Mouse (Mus musculus): ENCODE measurements at regions not wholly inside any gene's neighbourhood (a gene's known extent, or its start where the extent isn't known, plus 50 kb on each side); places are given as distances from the start of the nearest gene placed in this dataset.

DNA sequence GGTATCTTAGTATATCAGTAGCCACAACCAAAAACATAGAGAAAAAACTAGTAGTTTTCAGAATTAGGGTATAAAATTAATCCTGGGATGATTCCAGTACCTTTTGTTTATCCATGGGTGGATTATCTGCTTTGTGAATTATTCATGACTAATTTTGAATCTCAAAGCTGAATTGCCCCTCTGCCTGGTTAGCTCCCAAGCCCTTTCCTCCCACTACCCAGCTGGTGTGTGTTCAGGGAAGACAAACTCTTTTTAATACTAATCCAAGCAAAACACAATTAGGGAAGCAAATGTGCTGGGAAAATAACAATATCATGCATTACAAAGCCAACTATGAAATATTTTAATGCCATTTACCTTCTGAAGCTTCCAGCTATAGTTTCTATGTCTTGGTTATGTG, 347.4 kb downstream of the Gm43517 start:
- no peak for DNase-seq (ENCODE audit: low read depth, low spot score)

DNA sequence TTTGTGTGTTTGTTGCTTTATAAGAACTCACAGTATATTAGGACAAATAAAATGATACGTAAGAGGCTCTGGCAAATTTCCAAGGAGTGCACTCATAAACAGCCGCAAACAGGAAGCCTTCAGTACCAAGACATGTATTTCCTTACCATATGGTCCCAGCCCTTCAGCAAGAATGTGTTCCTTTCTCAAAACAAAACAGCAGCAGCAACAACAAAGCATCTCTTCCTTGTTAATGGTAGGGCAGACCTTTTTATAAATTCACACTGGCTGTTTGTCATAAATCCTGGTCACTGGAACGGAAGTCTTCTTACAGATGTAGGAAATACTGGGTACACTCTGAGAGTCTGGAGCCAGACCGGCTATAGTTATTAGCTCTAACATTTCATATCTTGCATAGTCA, 352.1 kb downstream of the Gm43517 start:
- no peak for DNase-seq (ENCODE audit: low read depth, low spot score)

DNA sequence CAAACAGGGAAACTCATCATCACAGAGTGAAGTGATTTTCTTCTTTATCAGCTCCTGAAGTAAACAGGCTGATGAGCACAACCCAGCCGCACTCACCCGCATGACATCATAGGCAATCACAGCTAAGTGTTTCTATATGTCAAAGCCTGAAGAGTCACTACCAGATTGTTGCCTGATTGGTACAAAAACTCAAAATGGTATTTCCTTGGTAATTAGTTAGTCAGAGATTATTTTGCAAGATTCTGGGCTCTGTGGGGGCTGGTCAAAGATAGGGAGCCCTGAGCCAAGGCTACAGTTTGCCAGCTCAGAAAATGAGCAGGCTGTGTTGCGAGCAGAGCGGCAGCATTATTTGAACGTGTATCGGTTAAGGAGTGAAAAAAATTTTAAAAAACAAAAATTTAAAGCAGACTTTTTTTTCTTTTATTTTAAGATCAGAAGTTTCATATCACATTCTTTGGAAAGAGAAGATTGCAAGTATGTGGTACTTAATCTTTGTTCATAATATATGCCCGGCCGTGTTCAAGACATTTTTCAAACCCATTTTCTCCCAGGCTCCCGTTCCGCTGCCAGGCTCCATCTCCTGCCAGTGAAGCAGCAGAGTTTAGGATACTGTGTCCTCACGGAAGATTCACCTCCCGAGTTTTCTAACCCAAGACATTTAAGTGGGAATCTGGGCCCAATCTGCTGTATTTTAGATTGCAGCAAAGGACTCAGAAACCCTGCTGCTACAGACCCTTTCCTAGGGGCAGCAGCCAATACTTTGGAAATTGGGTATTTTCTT, 355.2 kb downstream of the Gm43517 start:
- no peak for DNase-seq (ENCODE audit: low read depth, low spot score)

DNA sequence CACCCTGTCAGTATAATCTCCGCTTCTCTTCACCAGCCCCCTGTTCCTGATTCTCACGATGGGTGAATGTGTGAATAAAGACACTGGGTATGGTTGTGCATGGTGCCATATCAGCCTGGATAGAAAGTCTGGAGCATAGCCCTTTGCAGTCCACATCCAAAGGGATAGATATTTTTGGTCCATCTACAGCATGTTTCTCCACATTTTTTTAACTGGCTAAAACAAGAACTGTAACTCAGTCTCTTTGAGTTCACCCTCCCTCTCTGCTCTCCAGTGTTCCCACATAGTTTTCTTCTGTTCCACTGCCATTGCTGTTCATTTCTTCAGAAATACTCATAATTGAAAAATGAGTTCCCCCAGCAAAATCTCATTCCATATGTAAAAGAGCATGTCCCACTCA, 358.4 kb downstream of the Gm43517 start:
- no peak for DNase-seq (ENCODE audit: low read depth, low spot score)

GRCm38 (mm10) chr12:49747081-49747480, 362.1 kb downstream of the Gm43517 start:
- DNase-seq (ENCODE audit: low read depth, low spot score), result no peak

DNA sequence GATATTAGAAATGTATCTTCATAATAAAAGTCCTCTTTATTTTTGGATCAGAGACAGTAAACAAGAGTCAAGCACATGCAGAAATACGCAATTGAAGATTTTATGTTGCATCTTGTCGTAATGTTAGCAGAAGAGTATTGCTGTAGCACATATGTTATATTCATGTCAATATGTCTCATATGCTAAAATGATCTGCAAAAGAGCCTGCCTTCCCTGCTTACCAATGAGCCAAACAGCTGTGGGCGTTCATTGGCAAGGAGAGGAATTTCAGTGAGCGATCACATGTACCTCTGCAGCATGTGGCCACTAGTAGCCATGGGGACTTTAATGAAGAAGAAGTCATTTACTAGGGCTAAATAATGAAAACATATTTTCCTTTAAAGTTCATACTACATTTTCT, 373.4 kb downstream of the Gm43517 start:
- no peak for DNase-seq (ENCODE audit: low read depth, low spot score)

- DNase-seq (ENCODE audit: low read depth, low spot score), result no peak
These were observed 379.6 kb downstream of the Gm43517 start for GRCm38 (mm10) chr12:49764541-49764940.

DNA sequence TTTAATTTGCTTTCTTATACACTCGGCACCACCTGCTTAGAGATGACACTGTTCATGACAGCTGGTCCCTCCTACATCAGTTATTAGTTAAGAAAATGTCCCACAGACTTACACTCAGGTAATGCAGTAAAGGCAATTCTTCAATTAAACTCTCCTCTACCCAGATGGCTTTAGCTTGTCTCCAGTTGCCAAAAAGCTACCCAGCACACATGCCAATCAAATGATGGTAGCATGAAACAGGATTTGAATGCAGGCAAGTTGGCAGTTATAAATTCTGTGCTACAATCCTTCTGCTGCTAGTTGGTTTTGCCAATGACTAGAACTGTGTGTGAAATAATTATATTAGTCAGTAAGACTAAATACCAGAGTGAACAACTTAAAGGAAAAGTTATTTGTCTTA, 423.4 kb downstream of the Gm43517 start:
- no peak for DNase-seq (ENCODE audit: low read depth, low spot score)

- DNase-seq (ENCODE audit: low read depth, low spot score), result no peak
These were observed 429.7 kb downstream of the Gm43517 start for GRCm38 (mm10) chr12:49814653-49815052.

GRCm38 (mm10) chr12:49827769-49828168, 442.8 kb downstream of the Gm43517 start:
- no peak for DNase-seq (ENCODE audit: low read depth, low spot score)

DNA sequence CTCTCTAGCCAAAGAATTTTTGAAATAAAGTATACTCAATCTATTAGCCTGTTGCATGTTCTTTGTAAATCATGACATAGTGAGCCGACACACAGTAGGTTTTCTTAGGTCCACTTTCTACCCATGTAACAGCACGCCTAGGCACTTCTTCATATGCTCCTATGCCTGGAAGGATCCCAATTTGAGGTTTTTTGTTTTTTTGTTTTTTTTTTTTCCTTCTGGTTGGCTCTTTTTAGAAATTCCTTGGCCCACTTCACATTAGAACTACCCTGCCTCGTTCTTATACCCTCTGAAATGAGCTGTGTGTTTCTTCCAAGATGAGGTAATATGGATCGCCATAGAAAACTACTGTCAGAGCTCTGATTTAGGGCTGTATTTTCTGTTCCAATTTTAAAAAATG, 443.6 kb downstream of the Gm43517 start:
- DNase-seq (ENCODE audit: low read depth, low spot score), result no peak

DNA sequence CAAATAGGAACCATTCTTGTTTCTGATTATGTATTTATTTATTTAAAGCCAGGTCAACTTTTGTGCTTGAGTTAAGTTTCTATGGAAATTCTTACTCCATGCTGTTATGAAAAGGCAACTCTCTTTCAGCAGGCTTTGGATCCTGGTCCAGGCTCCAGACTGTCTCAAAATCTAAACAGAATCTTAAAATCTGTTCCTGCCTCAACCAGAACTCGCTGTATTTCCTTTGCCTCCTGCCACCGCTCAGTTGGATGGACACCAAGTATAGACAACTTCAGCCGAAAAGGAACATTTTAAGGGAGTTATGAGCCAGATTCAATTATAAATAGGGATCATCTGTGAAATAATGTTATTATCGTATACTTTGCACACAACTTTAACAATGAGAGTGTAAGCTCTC, 445.7 kb downstream of the Gm43517 start:
- DNase-seq (ENCODE audit: low read depth, low spot score), result no peak

- DNase-seq (ENCODE audit: low read depth, low spot score), result no peak
These were observed 447.3 kb downstream of the Gm43517 start for GRCm38 (mm10) chr12:49832118-49832847.

GRCm38 (mm10) chr12:49836282-49837070, 451.5 kb downstream of the Gm43517 start:
- no peak for DNase-seq (ENCODE audit: low read depth, low spot score)

DNA sequence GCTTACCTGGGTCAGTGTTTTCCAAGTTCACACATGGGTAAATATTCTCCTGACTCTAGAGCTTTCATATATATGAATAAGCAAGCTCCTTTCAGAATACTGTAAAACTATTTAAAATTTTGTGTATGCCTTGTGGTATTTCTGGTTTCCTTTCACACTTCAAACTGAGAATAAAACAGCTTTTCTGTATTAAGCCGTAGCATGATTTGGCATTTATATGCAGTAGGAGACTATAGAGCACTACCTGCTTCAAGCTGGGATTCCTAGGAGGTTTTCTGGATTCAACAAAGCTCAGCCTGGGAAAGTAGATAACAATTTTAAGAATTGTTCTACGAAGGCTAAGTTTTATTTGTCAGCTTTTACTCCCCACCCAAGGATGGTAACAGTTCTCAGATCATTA, 500.5 kb downstream of the Gm43517 start:
- no peak for DNase-seq (ENCODE audit: low read depth, low spot score)

DNA sequence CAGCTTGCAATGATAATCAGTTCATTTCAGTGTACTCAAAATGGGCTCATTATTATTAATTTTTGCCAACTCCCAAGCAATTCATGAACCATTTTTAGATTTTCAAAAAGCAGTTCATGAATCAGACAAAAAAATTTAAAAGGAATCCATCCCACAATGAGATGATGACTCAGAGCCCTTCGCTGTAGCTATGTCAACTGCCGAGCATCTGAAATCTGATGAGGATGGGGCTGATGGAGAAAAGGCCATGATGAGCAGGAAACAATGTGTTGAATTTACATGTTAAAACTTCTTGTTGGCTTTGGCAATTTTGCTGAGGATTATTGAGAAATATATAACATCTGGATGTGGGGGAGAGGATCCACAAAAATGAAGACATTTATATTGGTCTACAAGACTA, 502.3 kb downstream of the Gm43517 start:
- DNase-seq (ENCODE audit: low read depth, low spot score), result no peak

DNA sequence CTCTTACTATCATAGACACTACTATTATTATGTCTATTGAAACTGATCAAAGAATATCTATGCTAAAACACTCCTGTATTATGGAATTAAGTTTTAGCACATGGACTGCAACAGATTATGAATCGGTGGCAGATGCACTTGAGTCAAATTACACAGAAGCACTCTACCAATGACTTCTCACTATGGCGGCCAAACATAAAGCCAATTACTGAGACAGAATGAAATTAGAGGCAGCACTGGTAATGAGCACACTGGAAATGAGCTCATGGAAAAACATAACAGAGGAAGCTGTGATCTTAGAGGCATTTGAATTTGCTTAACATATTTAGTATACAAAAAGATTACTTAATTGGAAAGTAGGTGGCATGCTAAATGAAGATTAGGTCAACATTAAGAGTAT, 512.8 kb downstream of the Gm43517 start:
- DNase-seq (ENCODE audit: low read depth, low spot score), result no peak

- no peak for DNase-seq (ENCODE audit: low read depth, low spot score)
These were observed 530.7 kb downstream of the Gm43517 start for GRCm38 (mm10) chr12:49915691-49916090.

- no peak for DNase-seq (ENCODE audit: low read depth, low spot score)
These were observed 536.6 kb downstream of the Gm43517 start for GRCm38 (mm10) chr12:49921608-49922007.

GRCm38 (mm10) chr12:49940818-49941217, 555.8 kb downstream of the Gm43517 start:
- DNase-seq (ENCODE audit: low read depth, low spot score), result no peak

DNA sequence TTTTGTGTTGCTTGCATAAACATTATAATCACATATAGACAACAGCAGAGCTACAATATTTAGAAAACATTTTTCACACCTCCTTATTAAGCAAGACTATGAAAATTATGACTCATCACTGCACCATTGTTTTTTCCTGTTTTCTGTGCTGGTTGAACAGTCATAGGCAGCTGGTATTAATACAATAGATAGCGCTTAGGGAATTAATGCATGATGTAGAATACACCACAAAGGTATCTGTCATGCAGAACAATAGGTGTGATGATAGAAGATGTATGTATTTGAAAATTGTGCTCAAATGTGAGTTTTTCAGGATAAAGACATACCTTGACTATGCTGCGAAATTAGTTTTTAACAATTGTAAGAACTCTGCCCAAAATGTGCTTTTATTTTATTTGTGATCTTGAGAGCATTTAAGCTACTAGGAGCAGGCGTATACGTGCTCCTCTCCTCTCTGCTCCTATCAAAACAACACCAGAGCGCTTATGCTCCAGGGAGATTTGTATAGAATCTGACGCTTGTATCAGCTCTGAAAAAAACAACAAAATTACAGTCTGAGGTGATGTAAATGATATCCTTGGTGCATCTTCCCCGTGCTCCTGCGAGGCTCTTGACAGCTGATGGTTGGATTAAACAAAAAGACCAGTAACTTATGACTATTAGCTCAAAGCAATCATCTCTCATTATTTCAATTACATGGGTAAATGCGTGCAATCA, 560.1 kb downstream of the Gm43517 start:
- no peak for DNase-seq (ENCODE audit: low read depth, low spot score)

All from ZHBTc4 (cell line).